Mouse (Mus musculus) neural tube, embryonic 12.5 days (tissue): ENCODE data around the gene 2900011O08Rik. TPM values are rescaled to one million over a fixed set of nuclear protein-coding genes. Genes with fewer than 3 reads are reported as not detected.
"Not testable (repeated sequence)": the region's sequence is repeated elsewhere in the genome, so short reads cannot be mapped to it uniquely, and the experiment has no call there.

Source experiments
- ATAC-seq: fragments of 200-750 bp; cut with Nextera tagmentation; 2 replicates; pipeline ENCODE4 v1.8.0; 2017; ENCODE audit warnings: low read depth, mild to moderate bottlenecking, moderate TSS enrichment, moderate library complexity; ENCODE audit not compliant: low FRiP score
- H3K27ac ChIP-seq: fragments of 300-500 bp; sonication (generic); 2 replicates; pipeline ENCODE4 v1.5.1; 2016
- H3K27me3 ChIP-seq: fragments of 300-500 bp; sonication (generic); replicated peaks from 2 replicates; pipeline ENCODE4 v1.6.1; 2016; ENCODE audit warnings: mild to moderate bottlenecking
- H3K36me3 ChIP-seq: fragments of 300-500 bp; sonication (generic); 2 replicates; pipeline ENCODE4 v1.6.1; 2016; ENCODE audit warnings: mild to moderate bottlenecking
- H3K4me1 ChIP-seq: fragments of 300-500 bp; sonication (generic); 2 replicates; pipeline ENCODE4 v1.6.1; 2016
- H3K4me2 ChIP-seq: fragments of 300-500 bp; sonication (generic); replicated peaks from 2 replicates; pipeline ENCODE4 v1.6.1; 2016; ENCODE audit warnings: mild to moderate bottlenecking
- H3K4me3 ChIP-seq: fragments of 300-500 bp; sonication (generic); 2 replicates; pipeline ENCODE4 v1.5.1; 2016
- H3K9ac ChIP-seq: fragments of 300-500 bp; sonication (generic); 2 replicates; pipeline ENCODE4 v1.6.1; 2016; ENCODE audit warnings: mild to moderate bottlenecking
- H3K9me3 ChIP-seq: fragments of 300-500 bp; sonication (generic); 2 replicates; pipeline ENCODE4 v1.6.1; 2016; ENCODE audit warnings: mild to moderate bottlenecking
- WGBS: fragments of 180-500 bp; shearing (Covaris S2); methylation state at CpG from one replicate; pipeline ENCODE4 v1.1.7; 2016; 5-methylcytosine and 5-hydroxymethylcytosine counted together
- polyA plus RNA-seq: library from polyadenylated mRNA; unstranded; fragments of >200 nt; fragmentation: Nextera tagmentation; extraction: Ambion mirVana; gene quantifications from 2 replicates; pipeline ENCODE4 v1.2.1, GENCODE M21; 2016

2900011O08Rik gene
- 55.0 and 62.3 TPM in 2 replicates for polyA plus RNA-seq

GRCm38 (mm10) chr16:13986574-13987478, at the start of gene 2900011O08Rik, which contains the start of gene Ifitm7:
Gene 2900011O08Rik, plus strand, starts transcription at chr16:13986604.
Gene Ifitm7, minus strand, starts transcription at chr16:13986888.
- H3K27me3 ChIP-seq = no peaks in the 10 kb centered on the region
- peak within 1 kb of the TSS; percentile 68 for H3K4me2 ChIP-seq
- no peaks in the 10 kb centered on the region for H3K36me3 ChIP-seq
- peaks cover 10% of the 10 kb centered on the region; the same call in 1 of the 2 replicates for H3K4me1 ChIP-seq
- ATAC-seq = peak; percentile 85
- H3K4me3 ChIP-seq = peak within 1 kb of the TSS; percentile 50
- WGBS = under 1% methylated on average over 31 of the region's 31 CpGs
- H3K9ac ChIP-seq = peak within 1 kb of the TSS; percentile 68
- H3K9me3 ChIP-seq = no peaks in the 10 kb centered on the region
- H3K27ac ChIP-seq = peak within 1 kb of the TSS; percentile 70; the same call in 1 of the 2 replicates

GRCm38 (mm10) chr16:13940139-13940846, 46.1 kb upstream of the 2900011O08Rik start:
- H3K4me2 ChIP-seq = peak overlapping the region; percentile 99
- no peaks in the 10 kb centered on the region for H3K36me3 ChIP-seq
- H3K4me3 ChIP-seq = peak overlapping the region; percentile 55
- peaks cover 13% of the 10 kb centered on the region for H3K27me3 ChIP-seq
- WGBS = 4% methylated on average over 28 of the region's 28 CpGs
- H3K9me3 ChIP-seq = no peaks in the 10 kb centered on the region
- H3K9ac ChIP-seq = peak overlapping the region; percentile 68
- ATAC-seq = peak; percentile 98
- no peak overlapping the region for H3K27ac ChIP-seq
- H3K4me1 ChIP-seq = peaks cover 8% of the 10 kb centered on the region

- no peaks in the 10 kb centered on the region for H3K9me3 ChIP-seq
- peaks cover 8% of the 10 kb centered on the region for H3K4me1 ChIP-seq
- H3K4me3 ChIP-seq = peak overlapping the region; percentile 55
- peak overlapping the region; percentile 68 for H3K9ac ChIP-seq
- H3K36me3 ChIP-seq = no peaks in the 10 kb centered on the region
- peaks cover 13% of the 10 kb centered on the region for H3K27me3 ChIP-seq
- ATAC-seq = peak; percentile 81
- WGBS = 3% methylated on average over 34 of the region's 34 CpGs
- no peak overlapping the region for H3K27ac ChIP-seq
- H3K4me2 ChIP-seq = peak overlapping the region; percentile 99
Observed at GRCm38 (mm10) chr16:13940847-13941395, 45.5 kb upstream of the 2900011O08Rik start.

- Histone ChIP-seq H3K4me3 (no peak overlapping the region), H3K4me1 (peaks cover 8% of the 10 kb centered on the region), H3K4me2 (no peak overlapping the region), H3K27ac (no peak overlapping the region), H3K9me3 (no peaks in the 10 kb centered on the region), H3K36me3 (no peaks in the 10 kb centered on the region), H3K27me3 (peaks cover 13% of the 10 kb centered on the region), H3K9ac (no peak overlapping the region)
- 62% methylated on average over 4 of the region's 4 CpGs for WGBS
- no peak for ATAC-seq
Observed at GRCm38 (mm10) chr16:13944178-13944577, 42.2 kb upstream of the 2900011O08Rik start.

- Histone ChIP-seq H3K9me3 (no peaks in the 10 kb centered on the region), H3K27me3 (peaks cover 13% of the 10 kb centered on the region), H3K4me1 (peaks cover 8% of the 10 kb centered on the region), H3K4me3 (no peak overlapping the region), H3K27ac (no peak overlapping the region), H3K9ac (no peak overlapping the region), H3K4me2 (no peak overlapping the region), H3K36me3 (no peaks in the 10 kb centered on the region)
- ATAC-seq = no peak
- 87% methylated on average over 5 of the region's 5 CpGs for WGBS
Observed at GRCm38 (mm10) chr16:13944752-13945151, 41.7 kb upstream of the 2900011O08Rik start.

GRCm38 (mm10) chr16:13945153-13945552, 41.3 kb upstream of the 2900011O08Rik start:
- no peak overlapping the region for H3K4me3 ChIP-seq
- H3K4me1 ChIP-seq = peaks cover 8% of the 10 kb centered on the region
- no peak overlapping the region for H3K27ac ChIP-seq
- no peaks in the 10 kb centered on the region for H3K9me3 ChIP-seq
- H3K9ac ChIP-seq = no peak overlapping the region
- ATAC-seq = no peak
- no peak overlapping the region for H3K4me2 ChIP-seq
- H3K27me3 ChIP-seq = peaks cover 13% of the 10 kb centered on the region
- H3K36me3 ChIP-seq = no peaks in the 10 kb centered on the region
- WGBS = 86% methylated on average over 4 of the region's 4 CpGs

- Histone ChIP-seq H3K36me3 (no peaks in the 10 kb centered on the region), H3K4me1 (no peaks in the 10 kb centered on the region), H3K9ac (no peak overlapping the region), H3K27ac (no peak overlapping the region), H3K4me3 (no peak overlapping the region), H3K9me3 (no peaks in the 10 kb centered on the region), H3K27me3 (peaks cover 5% of the 10 kb centered on the region), H3K4me2 (no peak overlapping the region)
- WGBS = 92% methylated on average over 1 of the region's 1 CpGs
- no peak for ATAC-seq
Observed at GRCm38 (mm10) chr16:13946306-13946705, 40.1 kb upstream of the 2900011O08Rik start.

- Histone ChIP-seq H3K4me2 (no peak overlapping the region), H3K4me3 (no peak overlapping the region), H3K9ac (no peak overlapping the region), H3K27me3 (no peaks in the 10 kb centered on the region), H3K9me3 (no peaks in the 10 kb centered on the region), H3K36me3 (no peaks in the 10 kb centered on the region), H3K4me1 (no peaks in the 10 kb centered on the region), H3K27ac (no peak overlapping the region)
- ATAC-seq = no peak
- WGBS = 75% methylated on average over 3 of the region's 3 CpGs
Observed at GRCm38 (mm10) chr16:13951245-13951644, 35.2 kb upstream of the 2900011O08Rik start.

- ATAC-seq = no peak
- no peaks in the 10 kb centered on the region for H3K27me3 ChIP-seq
- H3K9ac ChIP-seq = no peak overlapping the region
- no peak overlapping the region for H3K27ac ChIP-seq
- H3K4me1 ChIP-seq = no peaks in the 10 kb centered on the region
- H3K36me3 ChIP-seq = no peaks in the 10 kb centered on the region
- no peak overlapping the region for H3K4me3 ChIP-seq
- H3K4me2 ChIP-seq = no peak overlapping the region
- WGBS = 50% methylated on average over 1 of the region's 1 CpGs
- H3K9me3 ChIP-seq = no peaks in the 10 kb centered on the region
Observed at GRCm38 (mm10) chr16:13962053-13962452, 24.4 kb upstream of the 2900011O08Rik start.

GRCm38 (mm10) chr16:13969096-13969495, 17.3 kb upstream of the 2900011O08Rik start:
- no peak for ATAC-seq
- Histone ChIP-seq H3K4me3 (no peak overlapping the region), H3K9me3 (no peaks in the 10 kb centered on the region), H3K36me3 (no peaks in the 10 kb centered on the region), H3K9ac (no peak overlapping the region), H3K27ac (no peak overlapping the region), H3K4me2 (no peak overlapping the region), H3K4me1 (no peaks in the 10 kb centered on the region), H3K27me3 (no peaks in the 10 kb centered on the region)
- 96% methylated on average over 1 of the region's 1 CpGs for WGBS

- Histone ChIP-seq H3K36me3 (no peaks in the 10 kb centered on the region), H3K4me2 (no peak overlapping the region), H3K4me3 (no peak overlapping the region), H3K27ac (no peak overlapping the region), H3K9me3 (no peaks in the 10 kb centered on the region), H3K9ac (no peak overlapping the region), H3K4me1 (no peaks in the 10 kb centered on the region), H3K27me3 (no peaks in the 10 kb centered on the region)
- 93% methylated on average over 8 of the region's 8 CpGs for WGBS
- ATAC-seq = no peak
Observed at GRCm38 (mm10) chr16:13972051-13972450, 14.4 kb upstream of the 2900011O08Rik start.

- ATAC-seq, H3K4me3 ChIP-seq, H3K4me1 ChIP-seq, H3K36me3 ChIP-seq, H3K9me3 ChIP-seq, H3K27me3 ChIP-seq, H3K27ac ChIP-seq, H3K9ac ChIP-seq, H3K4me2 ChIP-seq: not testable (repeated sequence)
- WGBS = 81% methylated on average over 4 of the region's 4 CpGs
Observed at GRCm38 (mm10) chr16:13976358-13976896, 10.0 kb upstream of the 2900011O08Rik start.
